Mouse (Mus musculus): Measurements from ENCODE around the gene Gramd2. TPM values are rescaled to one million over a fixed set of nuclear protein-coding genes. Genes with fewer than 3 reads are reported as not detected.

The Gramd2 gene
- polyA plus RNA-seq (2012; fragmentation: generic; extraction: Trizol), result 1.8 TPM
- long read RNA-seq, experiment 1, result 0 reads
- long read RNA-seq, experiment 2, partial matches to known transcripts, result 4 of 7 reads
- long read RNA-seq, experiment 2, other reads (novel, unspliced or antisense), result 3 of 7 reads

DNA sequence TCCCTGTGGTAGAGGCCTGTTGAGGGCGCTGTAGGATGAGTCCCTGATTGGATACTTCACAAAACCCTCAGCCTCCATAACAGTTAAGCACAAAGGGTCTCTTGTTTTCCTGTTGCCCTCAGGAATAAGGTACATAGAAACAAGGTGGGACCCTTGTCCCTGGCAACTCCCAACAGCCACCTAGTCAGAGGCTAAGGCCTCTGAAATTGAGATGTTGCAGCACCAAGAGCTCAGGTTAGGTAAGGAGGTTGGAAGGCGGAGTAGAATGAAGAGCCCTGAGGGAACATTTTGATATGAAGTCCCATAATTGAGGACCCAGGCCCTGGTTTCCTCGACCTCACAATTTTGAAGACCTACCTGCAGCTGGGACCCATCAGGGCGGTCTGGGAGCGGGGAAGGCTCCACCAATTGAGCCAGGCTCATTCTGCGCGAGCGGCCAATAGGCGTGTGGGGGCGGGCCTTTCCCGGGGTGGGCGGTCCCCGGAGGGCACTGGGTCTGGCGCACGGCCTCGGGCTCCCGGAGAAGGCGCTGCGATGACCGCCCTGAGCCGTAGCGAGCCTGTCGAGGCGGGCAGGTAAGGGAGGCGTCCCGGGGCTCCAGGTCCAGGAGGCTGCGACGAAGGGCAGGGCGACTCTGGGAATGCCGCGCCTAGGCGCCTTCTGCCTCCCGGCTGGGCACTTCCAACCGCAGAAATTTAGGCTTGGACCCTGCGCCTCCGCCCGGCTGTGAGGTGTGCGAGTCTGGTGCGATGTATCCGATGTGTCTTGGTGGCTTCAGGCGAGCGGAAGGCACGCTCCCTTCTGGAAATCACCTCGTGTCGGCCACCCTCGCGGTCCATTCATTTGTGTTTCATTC is at the start of gene Gramd2:
Gramd2 (plus strand) TSS at position 467 of the 856 bp plus-strand sequence.
- no peak within 1 kb of the TSS for H3K4me3 ChIP-seq (ENCODE audit: insufficient read depth, poor library complexity, severe bottlenecking)
- H3ac ChIP-seq (ENCODE audit: control insufficient read depth, insufficient read length, low read depth), result no peak within 1 kb of the TSS
- no peak for TF ChIP-seq MAX (IDR thresholded peaks at IDR 0.05)
- TF ChIP-seq CTCF (IDR thresholded peaks at IDR 0.05; ENCODE audit: control insufficient read depth, insufficient read depth, insufficient read length), result no peak
- TF ChIP-seq CEBPB (IDR thresholded peaks at IDR 0.05; ENCODE audit: low read depth), result no peak
- no peak for TF ChIP-seq FOSL1 (IDR thresholded peaks at IDR 0.05; ENCODE audit: insufficient read depth, low read length, poor library complexity, severe bottlenecking)
- no peaks in the 10 kb centered on the region for H3K79me2 ChIP-seq (ENCODE audit: control insufficient read depth, insufficient read depth)
- H3K36me3 ChIP-seq (ENCODE audit: control insufficient read depth, insufficient read depth), result peaks cover 47% of the 10 kb centered on the region
- no peaks in the 10 kb centered on the region for H3K79me3 ChIP-seq (ENCODE audit: low read depth)
- no peaks in the 10 kb centered on the region for H3K27me3 ChIP-seq (ENCODE audit: control insufficient read depth, insufficient read depth, insufficient read length)

DNA sequence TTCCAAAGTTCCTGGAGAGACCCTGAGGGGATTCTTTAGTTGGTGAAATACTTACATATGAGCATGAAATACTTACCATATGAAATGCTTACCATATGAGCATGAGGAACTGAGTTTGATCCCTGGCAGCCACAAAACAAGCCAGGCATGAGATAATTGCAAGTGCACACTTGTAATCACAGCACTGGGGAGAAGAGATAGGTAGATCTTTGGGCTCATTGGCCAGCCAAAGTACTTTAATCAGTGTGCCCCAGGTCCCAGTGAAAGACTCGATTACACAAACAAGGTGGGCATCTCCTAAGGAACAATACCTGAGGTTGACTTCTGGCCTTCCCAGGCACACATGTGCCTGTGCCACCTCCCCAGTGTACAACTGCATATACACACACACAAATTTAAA is 41.6 kb upstream of the Gramd2 start:
- Histone ChIP-seq H3K27me3 (ENCODE audit: control insufficient read depth, insufficient read depth, insufficient read length) (no peaks in the 10 kb centered on the region), H3K4me3 (ENCODE audit: insufficient read depth, poor library complexity, severe bottlenecking) (no peak overlapping the region), H3K36me3 (ENCODE audit: control insufficient read depth, insufficient read depth) (peaks cover 43% of the 10 kb centered on the region), H3K79me3 (ENCODE audit: low read depth) (peaks cover 3% of the 10 kb centered on the region), H3ac (ENCODE audit: control insufficient read depth, insufficient read length, low read depth) (no peak overlapping the region), H3K79me2 (ENCODE audit: control insufficient read depth, insufficient read depth) (no peaks in the 10 kb centered on the region)
- TF ChIP-seq MYOG (IDR thresholded peaks at IDR 0.05; ENCODE audit: control insufficient read depth, extremely low read depth, insufficient read length) (no peak), USF1 (IDR thresholded peaks at IDR 0.05; ENCODE audit: low read depth) (no peak), CTCF (IDR thresholded peaks at IDR 0.05; ENCODE audit: control insufficient read depth, insufficient read depth, insufficient read length) (no peak), MYOD1 (IDR thresholded peaks at IDR 0.05; ENCODE audit: control insufficient read depth, insufficient read length, low read depth) (no peak), FOSL1 (IDR thresholded peaks at IDR 0.05; ENCODE audit: insufficient read depth, low read length, poor library complexity, severe bottlenecking) (no peak), CEBPB (IDR thresholded peaks at IDR 0.05; ENCODE audit: low read depth) (no peak), MAX (IDR thresholded peaks at IDR 0.05) (no peak)

DNA sequence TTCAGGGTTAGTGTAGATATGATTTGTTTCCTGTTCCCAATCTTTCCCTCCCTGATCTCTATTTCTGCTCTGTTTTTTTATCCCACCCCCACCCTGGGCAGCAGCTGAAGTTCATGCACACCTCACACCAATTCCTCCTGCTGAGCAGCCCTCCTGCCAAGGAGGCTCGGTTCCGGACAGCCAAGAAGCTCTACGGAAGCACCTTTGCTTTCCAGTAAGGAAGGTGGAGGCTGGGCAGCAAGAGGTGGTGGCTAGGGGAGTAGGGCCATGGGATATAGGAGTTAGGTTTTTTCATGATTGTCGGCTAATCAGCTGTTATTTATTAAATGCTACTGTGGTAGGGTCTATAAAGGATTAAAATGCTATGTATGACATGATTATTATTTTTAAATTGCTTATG is 40.0 kb upstream of the Gramd2 start:
- peaks cover 49% of the 10 kb centered on the region for H3K36me3 ChIP-seq (ENCODE audit: control insufficient read depth, insufficient read depth)
- H3K27me3 ChIP-seq (ENCODE audit: control insufficient read depth, insufficient read depth, insufficient read length), result no peaks in the 10 kb centered on the region
- H3ac ChIP-seq (ENCODE audit: control insufficient read depth, insufficient read length, low read depth), result no peak overlapping the region
- H3K79me3 ChIP-seq (ENCODE audit: low read depth), result peaks cover 3% of the 10 kb centered on the region
- TF ChIP-seq CEBPB (IDR thresholded peaks at IDR 0.05; ENCODE audit: low read depth), result no peak
- no peak for TF ChIP-seq MYOD1 (IDR thresholded peaks at IDR 0.05; ENCODE audit: control insufficient read depth, insufficient read length, low read depth)
- TF ChIP-seq MAX (IDR thresholded peaks at IDR 0.05), result no peak
- no peak for TF ChIP-seq MYOG (IDR thresholded peaks at IDR 0.05; ENCODE audit: control insufficient read depth, extremely low read depth, insufficient read length)
- TF ChIP-seq USF1 (IDR thresholded peaks at IDR 0.05; ENCODE audit: low read depth), result no peak
- no peak for TF ChIP-seq FOSL1 (IDR thresholded peaks at IDR 0.05; ENCODE audit: insufficient read depth, low read length, poor library complexity, severe bottlenecking)
- no peak for TF ChIP-seq CTCF (IDR thresholded peaks at IDR 0.05; ENCODE audit: control insufficient read depth, insufficient read depth, insufficient read length)
- no peaks in the 10 kb centered on the region for H3K79me2 ChIP-seq (ENCODE audit: control insufficient read depth, insufficient read depth)
- no peak overlapping the region for H3K4me3 ChIP-seq (ENCODE audit: insufficient read depth, poor library complexity, severe bottlenecking)

DNA sequence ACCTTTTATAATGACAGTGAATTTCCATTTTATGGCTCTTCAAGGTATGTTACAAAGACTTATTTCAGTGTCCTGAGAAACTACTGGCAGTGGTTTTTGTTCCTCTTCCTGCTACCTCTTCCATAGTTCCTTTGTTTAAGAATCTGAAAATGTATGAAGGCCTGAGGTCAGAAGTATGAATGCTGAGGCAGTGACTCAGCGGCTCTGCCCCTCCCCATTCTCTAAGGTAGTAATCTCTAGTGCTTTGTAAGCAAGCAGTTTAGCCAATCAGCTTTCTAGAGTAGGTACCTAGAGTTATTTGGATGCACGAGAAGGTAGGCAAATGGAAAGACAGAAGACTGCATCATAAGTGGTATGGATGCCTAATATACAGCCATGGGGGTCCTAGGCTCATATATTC is 38.6 kb upstream of the Gramd2 start:
- H3K79me2 ChIP-seq (ENCODE audit: control insufficient read depth, insufficient read depth), result no peaks in the 10 kb centered on the region
- H3K79me3 ChIP-seq (ENCODE audit: low read depth), result peaks cover 3% of the 10 kb centered on the region
- peaks cover 45% of the 10 kb centered on the region for H3K36me3 ChIP-seq (ENCODE audit: control insufficient read depth, insufficient read depth)
- H3K4me3 ChIP-seq (ENCODE audit: insufficient read depth, poor library complexity, severe bottlenecking), result no peak overlapping the region
- TF ChIP-seq MYOG (IDR thresholded peaks at IDR 0.05; ENCODE audit: control insufficient read depth, extremely low read depth, insufficient read length) (no peak), CEBPB (IDR thresholded peaks at IDR 0.05; ENCODE audit: low read depth) (no peak), MYOD1 (IDR thresholded peaks at IDR 0.05; ENCODE audit: control insufficient read depth, insufficient read length, low read depth) (no peak), FOSL1 (IDR thresholded peaks at IDR 0.05; ENCODE audit: insufficient read depth, low read length, poor library complexity, severe bottlenecking) (no peak), MAX (IDR thresholded peaks at IDR 0.05) (no peak), USF1 (IDR thresholded peaks at IDR 0.05; ENCODE audit: low read depth) (no peak), CTCF (IDR thresholded peaks at IDR 0.05; ENCODE audit: control insufficient read depth, insufficient read depth, insufficient read length) (no peak)
- no peaks in the 10 kb centered on the region for H3K27me3 ChIP-seq (ENCODE audit: control insufficient read depth, insufficient read depth, insufficient read length)
- H3ac ChIP-seq (ENCODE audit: control insufficient read depth, insufficient read length, low read depth), result no peak overlapping the region

DNA sequence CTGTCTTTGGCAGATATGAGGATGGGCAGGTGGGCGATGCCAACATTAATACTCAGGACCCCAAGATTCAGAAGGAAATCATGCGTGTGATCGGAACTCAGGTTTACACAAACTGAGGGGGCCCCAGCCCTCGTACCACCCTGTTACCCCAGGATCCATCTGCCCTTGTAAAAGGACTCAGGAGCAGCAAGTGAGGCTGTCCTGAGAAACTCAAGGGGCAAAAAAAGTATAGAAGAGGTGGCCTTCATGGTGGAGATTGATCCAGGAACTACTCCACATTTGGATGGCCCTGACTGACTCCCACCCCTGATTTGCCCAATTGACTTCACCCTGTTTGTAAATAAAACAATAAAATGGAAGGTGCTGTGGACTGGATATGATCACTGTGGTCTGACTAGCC is 30.0 kb upstream of the Gramd2 start:
- TF ChIP-seq MYOG (IDR thresholded peaks at IDR 0.05; ENCODE audit: control insufficient read depth, extremely low read depth, insufficient read length) (no peak), CTCF (IDR thresholded peaks at IDR 0.05; ENCODE audit: control insufficient read depth, insufficient read depth, insufficient read length) (no peak), MYOD1 (IDR thresholded peaks at IDR 0.05; ENCODE audit: control insufficient read depth, insufficient read length, low read depth) (no peak), MAX (IDR thresholded peaks at IDR 0.05) (no peak), CEBPB (IDR thresholded peaks at IDR 0.05; ENCODE audit: low read depth) (no peak), USF1 (IDR thresholded peaks at IDR 0.05; ENCODE audit: low read depth) (no peak), FOSL1 (IDR thresholded peaks at IDR 0.05; ENCODE audit: insufficient read depth, low read length, poor library complexity, severe bottlenecking) (no peak)
- Histone ChIP-seq H3ac (ENCODE audit: control insufficient read depth, insufficient read length, low read depth) (no peak overlapping the region), H3K79me3 (ENCODE audit: low read depth) (peaks cover 4% of the 10 kb centered on the region), H3K79me2 (ENCODE audit: control insufficient read depth, insufficient read depth) (peaks cover 16% of the 10 kb centered on the region), H3K27me3 (ENCODE audit: control insufficient read depth, insufficient read depth, insufficient read length) (no peaks in the 10 kb centered on the region), H3K36me3 (ENCODE audit: control insufficient read depth, insufficient read depth) (peaks cover 37% of the 10 kb centered on the region), H3K4me3 (ENCODE audit: insufficient read depth, poor library complexity, severe bottlenecking) (no peak overlapping the region)

Measured in C2C12 (cell line).